In genomic region chr9:56629674-56630397, GRCm38 (mm10) we compare ENCODE assay signal across 9 mouse cellular contexts.
DNase-seq lines count a peak whose midpoint lies in the region; ATAC-seq and TF ChIP-seq lines count a peak whose summit lies in the region.
"Had no signal": no experiment of that assay in that cellular context is flagged by ENCODE, and none has a peak within 500 bp of the region (broad histone marks: within the 10 kb centered on the region; RNA-seq: fewer than 3 reads in every experiment).

No protein-coding gene starts in this region.

- H3K27ac ChIP-seq in heart, embryonic 10.5 days: peak overlapping the region; percentile 13; the same call in 1 of the 2 replicates
- H3K27ac ChIP-seq in lung, embryonic 15.5 days: no peak overlapping the region
- 0 out of 2 replicates have a peak overlapping the region, but pooled peaks have one; percentile 53 for H3K27ac ChIP-seq in forebrain, embryonic 16.5 days (ENCODE audit: low read length)
- no peak overlapping the region for H3K27ac ChIP-seq in limb, embryonic 15.5 days

- intact Hi-C loops in heart, postnatal 36 days (cut with DNase I): loop anchor here (10.0 kb wide), 1 partner anchor 195 kb away; no protein-coding TSS in a partner anchor

- WGBS in heart, embryonic 10.5 days: 67% methylated on average over 5 of the region's 5 CpGs
- WGBS in lung, embryonic 15.5 days: 63% methylated on average over 5 of the region's 5 CpGs
- 84% methylated on average over 5 of the region's 5 CpGs for WGBS in lung, adult 2 months
- WGBS in forebrain, embryonic 16.5 days: 46% methylated on average over 5 of the region's 5 CpGs
- WGBS in limb, embryonic 15.5 days: 73% methylated on average over 5 of the region's 5 CpGs

- H3K27me3 ChIP-seq in heart, embryonic 10.5 days (ENCODE audit: insufficient read depth, poor library complexity, severe bottlenecking): peaks cover 80% of the 10 kb centered on the region
- peaks cover 22% of the 10 kb centered on the region for H3K27me3 ChIP-seq in lung, embryonic 15.5 days
- peaks cover 6% of the 10 kb centered on the region for H3K27me3 ChIP-seq in forebrain, embryonic 16.5 days (replicated peaks; ENCODE audit: control insufficient read depth, insufficient read depth, low read length)
- H3K27me3 ChIP-seq in limb, embryonic 15.5 days: peaks cover 22% of the 10 kb centered on the region

- no peak for TF ChIP-seq POLR2A in lung, adult 2 months (IDR thresholded peaks at IDR 0.05; ENCODE audit: borderline replicate concordance, extremely low read depth, low read depth, low read length)

- peak; percentile 47; the same call in 1 of the 2 replicates for ATAC-seq in lung, embryonic 15.5 days (ENCODE audit: borderline replicate concordance, extremely low read depth, low FRiP score, low TSS enrichment)
- ATAC-seq in forebrain, embryonic 16.5 days: peak; percentile 49
- ATAC-seq in limb, embryonic 15.5 days (ENCODE audit: insufficient number of reproducible peaks, low FRiP score, low TSS enrichment, low read depth): peak; percentile 33; the same call in 1 of the 2 replicates
- ATAC-seq in erythroid progenitor cell, adult 5-6 weeks (replicated peaks; ENCODE audit: low FRiP score, poor library complexity, severe bottlenecking): no peak

- TF ChIP-seq CTCF in lung, adult 2 months (IDR thresholded peaks at IDR 0.05; ENCODE audit: insufficient read depth, low read length): no peak

- H3K4me1 ChIP-seq in heart, embryonic 10.5 days: peaks cover 52% of the 10 kb centered on the region
- peaks cover 34% of the 10 kb centered on the region for H3K4me1 ChIP-seq in lung, embryonic 15.5 days
- H3K4me1 ChIP-seq in lung, adult 2 months (ENCODE audit: control insufficient read depth, insufficient read depth, low read length): no peaks in the 10 kb centered on the region
- H3K4me1 ChIP-seq in forebrain, embryonic 16.5 days (replicated peaks; ENCODE audit: control insufficient read depth, insufficient read depth, low read length): peaks cover 30% of the 10 kb centered on the region
- H3K4me1 ChIP-seq in limb, embryonic 15.5 days: peaks cover 23% of the 10 kb centered on the region

- no peak overlapping the region for H3K4me3 ChIP-seq in heart, embryonic 10.5 days
- H3K4me3 ChIP-seq in lung, embryonic 15.5 days: no peak overlapping the region
- no peak overlapping the region for H3K4me3 ChIP-seq in lung, adult 2 months (replicated peaks; ENCODE audit: extremely low read depth, low read depth, low read length)
- no peak overlapping the region for H3K4me3 ChIP-seq in forebrain, embryonic 16.5 days (replicated peaks; ENCODE audit: low read length)
- no peak overlapping the region for H3K4me3 ChIP-seq in limb, embryonic 15.5 days

- no peaks in the 10 kb centered on the region for H3K36me3 ChIP-seq in heart, embryonic 10.5 days
- H3K36me3 ChIP-seq in lung, embryonic 15.5 days: no peaks in the 10 kb centered on the region
- H3K36me3 ChIP-seq in forebrain, embryonic 16.5 days (ENCODE audit: control insufficient read depth, insufficient read depth): no peaks in the 10 kb centered on the region
- no peaks in the 10 kb centered on the region for H3K36me3 ChIP-seq in limb, embryonic 15.5 days

- DNase-seq in heart, embryonic 10.5 days (ENCODE audit: low spot score): peak; percentile 83
- no peak for DNase-seq in heart, postnatal 36 days
- DNase-seq in lung, adult 2 months: no peak
- DNase-seq: cerebellum, postnatal 36 days; right cerebral cortex, adult 18-20 months had no signal

- H3K9me3 ChIP-seq in heart, embryonic 10.5 days: no peaks in the 10 kb centered on the region
- H3K9me3 ChIP-seq in lung, embryonic 15.5 days: no peaks in the 10 kb centered on the region
- H3K9me3 ChIP-seq in forebrain, embryonic 16.5 days (ENCODE audit: control insufficient read depth, low read length): no peaks in the 10 kb centered on the region
- no peaks in the 10 kb centered on the region for H3K9me3 ChIP-seq in limb, embryonic 15.5 days

- H3K9ac ChIP-seq in lung, embryonic 15.5 days: no peak overlapping the region
- no peak overlapping the region for H3K9ac ChIP-seq in forebrain, embryonic 16.5 days (replicated peaks; ENCODE audit: low read depth, low read length)
- H3K9ac ChIP-seq in limb, embryonic 15.5 days: no peak overlapping the region

- H3K4me2 ChIP-seq in lung, embryonic 15.5 days: no peak overlapping the region
- no peak overlapping the region for H3K4me2 ChIP-seq in forebrain, embryonic 16.5 days (ENCODE audit: low read length)
- H3K4me2 ChIP-seq in limb, embryonic 15.5 days: no peak overlapping the region

Comparison
In these comparisons a context has a peak if more than half of its experiments do, and no peak if none do; other contexts are left out.
1. H3K27ac ChIP-seq: peak in heart, embryonic 10.5 days (single experiment) and forebrain, embryonic 16.5 days (single experiment); none in lung, embryonic 15.5 days (single experiment) and limb, embryonic 15.5 days (single experiment).